In the genomic region with DNA sequence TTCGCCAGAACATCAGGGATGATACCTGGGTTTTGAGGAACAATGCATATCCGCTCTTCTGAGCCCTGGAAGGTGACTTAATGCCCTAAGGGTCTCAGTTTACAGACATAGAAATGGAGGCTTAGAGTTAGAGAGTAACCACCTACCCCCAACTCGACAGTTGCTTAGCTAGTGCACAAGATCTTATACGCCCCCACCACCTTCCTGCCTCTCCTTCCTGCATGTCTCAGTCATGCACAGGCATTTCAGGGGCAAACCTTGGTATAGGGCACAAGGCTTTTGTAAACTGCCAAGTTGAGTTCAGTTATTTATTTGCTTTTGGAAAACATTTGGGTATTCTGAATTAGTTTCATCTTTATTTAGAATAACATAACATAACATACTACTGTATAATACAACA, we compare ENCODE assay signal across 15 mouse cellular contexts.
DNase-seq lines count a peak whose midpoint lies in the region; ATAC-seq and TF ChIP-seq lines count a peak whose summit lies in the region.
"Had no signal": no experiment of that assay in that cellular context is flagged by ENCODE, and none has a peak within 500 bp of the region (broad histone marks: within the 10 kb centered on the region; RNA-seq: fewer than 3 reads in every experiment).

No protein-coding gene starts in this region.

- TF ChIP-seq CTCF in intestine, postnatal 0 days (IDR thresholded peaks at IDR 0.05; ENCODE audit: low read depth) = no peak
- no peak for TF ChIP-seq CTCF in thymus, adult 2 months (IDR thresholded peaks at IDR 0.05; ENCODE audit: borderline replicate concordance, control insufficient read depth, extremely low read depth, insufficient read depth, low read length, poor library complexity)

- no peak for TF ChIP-seq POLR2A in thymus, adult 2 months (IDR thresholded peaks at IDR 0.05; ENCODE audit: control insufficient read depth, extremely low read depth, insufficient read depth, low read length, poor library complexity)

- ATAC-seq in intestine, postnatal 0 days = no peak
- no peak for ATAC-seq in intestine, embryonic 16.5 days
- no peak for ATAC-seq in inflammation-experienced regulatory T-cells, adult 6 months

- 90% methylated on average over 4 of the region's 4 CpGs for WGBS in intestine, postnatal 0 days
- WGBS in intestine, embryonic 16.5 days = 84% methylated on average over 4 of the region's 4 CpGs
- 58% methylated on average over 4 of the region's 4 CpGs for WGBS in thymus, adult 2 months

- DNase-seq in thymus, adult 2 months = peak; percentile 51
- peak; percentile 61 for DNase-seq in thymus, postnatal 25 days
- DNase-seq in kidney, postnatal 14 days = no peak
- DNase-seq: cerebellum, adult 11 months; cerebellum, adult 8-10 months had no signal

- H3K4me3 ChIP-seq in intestine, postnatal 0 days (ENCODE audit: low read depth, low read length) = no peak overlapping the region
- no peak overlapping the region for H3K4me3 ChIP-seq in intestine, embryonic 16.5 days (ENCODE audit: low read length)
- H3K4me3 ChIP-seq in thymus, adult 2 months (ENCODE audit: control insufficient read depth, insufficient read depth, low read length) = no peak overlapping the region
- H3K4me3 ChIP-seq: embryonic facial prominence, embryonic 12.5 days; forebrain, embryonic 15.5 days; heart, adult 2 months; heart, embryonic 13.5 days; hindbrain, embryonic 12.5 days; intestine, embryonic 15.5 days had no signal

- no peak overlapping the region; the same call in 1 of the 2 replicates for H3K27ac ChIP-seq in intestine, postnatal 0 days (ENCODE audit: low read depth, low read length)
- H3K27ac ChIP-seq in intestine, embryonic 16.5 days (ENCODE audit: low read length) = no peak overlapping the region
- peak overlapping the region; percentile 50 for H3K27ac ChIP-seq in thymus, adult 2 months (ENCODE audit: control insufficient read depth, insufficient read depth, low read length)
- H3K27ac ChIP-seq: embryonic facial prominence, embryonic 12.5 days; forebrain, embryonic 15.5 days; heart, adult 2 months; heart, embryonic 13.5 days; hindbrain, embryonic 12.5 days; hindbrain, postnatal 0 days; intestine, embryonic 15.5 days had no signal

- H3K4me1 ChIP-seq in intestine, postnatal 0 days (replicated peaks; ENCODE audit: control insufficient read depth, insufficient read depth, low read length) = peaks cover 5% of the 10 kb centered on the region
- peaks cover 19% of the 10 kb centered on the region for H3K4me1 ChIP-seq in intestine, embryonic 16.5 days (ENCODE audit: control insufficient read depth, insufficient read depth, low read length)
- H3K4me1 ChIP-seq in thymus, adult 2 months (replicated peaks; ENCODE audit: control insufficient read depth, insufficient read depth, low read length) = peaks cover 42% of the 10 kb centered on the region

- H3K27me3 ChIP-seq in intestine, postnatal 0 days (replicated peaks; ENCODE audit: control insufficient read depth, insufficient read depth, low read length) = no peaks in the 10 kb centered on the region
- no peaks in the 10 kb centered on the region for H3K27me3 ChIP-seq in intestine, embryonic 16.5 days (replicated peaks; ENCODE audit: control insufficient read depth, insufficient read depth, low read length)
- H3K27me3 ChIP-seq in thymus, adult 2 months (ENCODE audit: control insufficient read depth, insufficient read depth, low read length) = no peaks in the 10 kb centered on the region
- H3K27me3 ChIP-seq: embryonic facial prominence, embryonic 12.5 days; forebrain, embryonic 15.5 days; heart, embryonic 13.5 days; hindbrain, embryonic 12.5 days; intestine, embryonic 15.5 days had no signal

- no peaks in the 10 kb centered on the region for H3K9me3 ChIP-seq in intestine, postnatal 0 days (ENCODE audit: control insufficient read depth)
- no peaks in the 10 kb centered on the region for H3K9me3 ChIP-seq in intestine, embryonic 16.5 days (ENCODE audit: control insufficient read depth, low read length)
- H3K9me3 ChIP-seq: embryonic facial prominence, embryonic 12.5 days; forebrain, embryonic 15.5 days; heart, embryonic 13.5 days; hindbrain, embryonic 12.5 days; intestine, embryonic 15.5 days had no signal

- no peak overlapping the region for H3K9ac ChIP-seq in intestine, postnatal 0 days (ENCODE audit: low read depth, low read length)
- no peak overlapping the region for H3K9ac ChIP-seq in intestine, embryonic 16.5 days (ENCODE audit: low read depth, low read length)
- H3K9ac ChIP-seq: embryonic facial prominence, embryonic 12.5 days; forebrain, embryonic 15.5 days; heart, embryonic 13.5 days; hindbrain, embryonic 12.5 days; intestine, embryonic 15.5 days had no signal

- H3K4me2 ChIP-seq in intestine, postnatal 0 days (replicated peaks; ENCODE audit: low read depth) = peak overlapping the region; percentile 56
- no peak overlapping the region for H3K4me2 ChIP-seq in intestine, embryonic 16.5 days (ENCODE audit: low read depth, low read length)
- H3K4me2 ChIP-seq: embryonic facial prominence, embryonic 12.5 days; forebrain, embryonic 15.5 days; heart, embryonic 13.5 days; hindbrain, embryonic 12.5 days; intestine, embryonic 15.5 days had no signal

- no peaks in the 10 kb centered on the region for H3K36me3 ChIP-seq in intestine, postnatal 0 days (ENCODE audit: control insufficient read depth, insufficient read depth)
- no peaks in the 10 kb centered on the region for H3K36me3 ChIP-seq in intestine, embryonic 16.5 days (ENCODE audit: control insufficient read depth, insufficient read depth, low read length)
- H3K36me3 ChIP-seq in thymus, adult 2 months (ENCODE audit: control insufficient read depth, insufficient read depth, low read length) = no peaks in the 10 kb centered on the region
- H3K36me3 ChIP-seq: embryonic facial prominence, embryonic 12.5 days; forebrain, embryonic 15.5 days; heart, embryonic 13.5 days; hindbrain, embryonic 12.5 days; intestine, embryonic 15.5 days had no signal
